Mouse (Mus musculus): ENCODE measurements around the gene Gas1. TPM values are rescaled to one million over a fixed set of nuclear protein-coding genes. Genes with fewer than 3 reads are reported as not detected.

The Gas1 gene
- polyA plus RNA-seq, 1 experiment from 2014 or later, result 25.2 TPM

GRCm38 (mm10) chr13:60187276-60187675 is 10.1 kb upstream of the Gas1 start:
- H3K4me1 ChIP-seq, result no peaks in the 10 kb centered on the region
- H3K36me3 ChIP-seq, result no peaks in the 10 kb centered on the region
- no peak overlapping the region for H3K4me3 ChIP-seq
- H3K27ac ChIP-seq, result no peak overlapping the region
- no peak for ATAC-seq (ENCODE audit: borderline replicate concordance, extremely low read depth, low FRiP score, low TSS enrichment)
- WGBS, result 84% methylated on average over 2 of the region's 2 CpGs
- no peak overlapping the region for H3K9ac ChIP-seq
- H3K4me2 ChIP-seq, result no peak overlapping the region
- no peaks in the 10 kb centered on the region for H3K9me3 ChIP-seq
- H3K27me3 ChIP-seq, result peaks cover 5% of the 10 kb centered on the region; the same call in 1 of the 2 replicates

DNA sequence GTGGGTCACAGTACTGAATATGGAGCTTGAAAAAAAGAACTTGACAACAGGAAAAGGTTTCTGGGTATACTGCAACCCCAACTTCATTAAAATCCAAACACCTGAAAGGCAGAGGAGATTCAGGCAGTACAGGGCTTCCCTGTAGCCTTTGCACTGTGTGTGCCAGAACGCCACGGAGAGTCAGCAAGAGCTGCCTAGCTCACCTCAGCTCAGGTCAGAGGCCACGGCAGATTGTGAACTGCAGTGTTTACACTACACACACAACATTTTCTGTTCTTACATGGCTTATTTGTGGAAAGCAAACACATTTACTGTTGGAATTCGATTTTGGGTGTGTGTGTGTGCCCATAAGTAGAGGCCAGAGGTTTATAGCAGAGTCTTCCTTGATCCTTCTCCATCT is 5.2 kb upstream of the Gas1 start:
- no peaks in the 10 kb centered on the region for H3K9me3 ChIP-seq
- H3K36me3 ChIP-seq, result no peaks in the 10 kb centered on the region
- peaks cover 5% of the 10 kb centered on the region; the same call in 1 of the 2 replicates for H3K4me1 ChIP-seq
- no peak for ATAC-seq (ENCODE audit: borderline replicate concordance, extremely low read depth, low FRiP score, low TSS enrichment)
- H3K4me3 ChIP-seq, result no peak overlapping the region
- no peak overlapping the region for H3K4me2 ChIP-seq
- no peak overlapping the region for H3K27ac ChIP-seq
- 43% methylated on average over 4 of the region's 4 CpGs for WGBS
- no peak overlapping the region for H3K9ac ChIP-seq
- no peaks in the 10 kb centered on the region for H3K27me3 ChIP-seq

DNA sequence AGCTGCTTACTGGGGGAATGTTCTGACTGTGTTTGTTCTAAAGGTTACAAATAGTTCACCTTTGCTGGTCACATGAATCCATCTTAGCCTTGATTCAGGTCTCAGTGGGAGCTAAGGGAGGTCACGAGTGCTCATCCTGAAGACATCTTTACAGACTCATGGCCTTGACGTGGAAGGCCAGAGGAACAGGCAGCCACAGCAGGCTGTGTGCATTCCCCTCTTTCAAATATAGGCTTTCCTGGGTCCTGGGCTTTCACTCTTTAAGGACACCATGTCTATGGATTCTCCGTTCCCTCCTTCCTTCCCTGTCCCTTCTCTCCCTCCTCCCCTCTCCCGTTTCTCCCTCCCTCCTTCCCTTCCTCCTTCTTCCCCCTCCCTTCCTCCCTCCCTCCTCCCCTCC is 2.5 kb upstream of the Gas1 start:
- Histone ChIP-seq H3K9ac (no peak overlapping the region), H3K4me1 (peaks cover 17% of the 10 kb centered on the region; the same call in 1 of the 2 replicates), H3K4me2 (no peak overlapping the region), H3K4me3 (no peak overlapping the region), H3K9me3 (no peaks in the 10 kb centered on the region), H3K27ac (no peak overlapping the region), H3K27me3 (peaks cover 25% of the 10 kb centered on the region; the same call in 1 of the 2 replicates), H3K36me3 (no peaks in the 10 kb centered on the region)
- no peak for ATAC-seq (ENCODE audit: borderline replicate concordance, extremely low read depth, low FRiP score, low TSS enrichment)
- WGBS, result 88% methylated on average over 4 of the region's 4 CpGs

GRCm38 (mm10) chr13:60178416-60178815 is 1.3 kb upstream of the Gas1 start:
- under 1% methylated on average over 15 of the region's 15 CpGs for WGBS
- Histone ChIP-seq H3K4me3 (peak overlapping the region; percentile 63), H3K9ac (peak overlapping the region; percentile 31; the same call in 1 of the 2 replicates), H3K27ac (peak overlapping the region; percentile 79), H3K4me1 (peaks cover 25% of the 10 kb centered on the region), H3K9me3 (no peaks in the 10 kb centered on the region), H3K36me3 (no peaks in the 10 kb centered on the region), H3K4me2 (peak overlapping the region; percentile 92), H3K27me3 (peaks cover 30% of the 10 kb centered on the region; the same call in 1 of the 2 replicates)
- ATAC-seq (ENCODE audit: borderline replicate concordance, extremely low read depth, low FRiP score, low TSS enrichment), result peak; percentile 15; the same call in 1 of the 2 replicates

GRCm38 (mm10) chr13:60177797-60178110 is 589 bp upstream of the Gas1 start:
- Histone ChIP-seq H3K27ac (peak overlapping the region; percentile 79), H3K9me3 (no peaks in the 10 kb centered on the region)
- WGBS, result 0% methylated on average over 13 of the region's 13 CpGs

DNA sequence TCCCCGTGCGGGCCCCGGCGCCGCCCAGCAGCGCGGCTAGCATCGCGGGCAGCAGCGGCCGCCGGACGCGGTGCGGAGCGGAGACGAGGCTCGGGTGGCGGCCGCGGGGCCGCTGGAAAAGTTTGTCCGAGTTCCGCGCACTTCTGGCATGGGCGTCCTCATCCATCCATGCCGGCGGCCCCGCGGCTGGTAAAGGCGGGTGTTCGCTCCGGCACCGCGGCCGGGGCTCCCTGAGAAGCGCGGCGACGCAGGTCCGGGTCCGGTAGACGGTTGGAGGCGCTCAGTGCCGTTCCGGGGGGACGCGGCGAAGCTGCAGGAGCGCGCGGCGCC is 424 bp downstream of the Gas1 start:
- Histone ChIP-seq H3K4me3 (peak overlapping the region; percentile 63), H3K9me3 (no peaks in the 10 kb centered on the region), H3K27ac (peak overlapping the region; percentile 95), H3K27me3 (peaks cover 45% of the 10 kb centered on the region), H3K36me3 (no peaks in the 10 kb centered on the region), H3K4me2 (peak overlapping the region; percentile 92), H3K9ac (peak overlapping the region; percentile 79), H3K4me1 (peaks cover 30% of the 10 kb centered on the region)
- WGBS, result 0% methylated on average over 53 of the region's 53 CpGs
- no peak; the same call in 1 of the 2 replicates for ATAC-seq (ENCODE audit: borderline replicate concordance, extremely low read depth, low FRiP score, low TSS enrichment)

More at GRCm38 (mm10) chr13:60177797-60178110, 589 bp upstream of the Gas1 start:
- no peak for ATAC-seq (ENCODE audit: borderline replicate concordance, extremely low read depth, low FRiP score, low TSS enrichment)
- peaks cover 35% of the 10 kb centered on the region; the same call in 1 of the 2 replicates for H3K27me3 ChIP-seq
- H3K4me3 ChIP-seq, result peak overlapping the region; percentile 63
- H3K4me2 ChIP-seq, result peak overlapping the region; percentile 92
- H3K36me3 ChIP-seq, result no peaks in the 10 kb centered on the region
- H3K9ac ChIP-seq, result peak overlapping the region; percentile 31; the same call in 1 of the 2 replicates
- peaks cover 30% of the 10 kb centered on the region for H3K4me1 ChIP-seq

GRCm38 (mm10) chr13:60176136-60176775 is 909 bp downstream of the Gas1 start:
- under 1% methylated on average over 81 of the region's 82 CpGs for WGBS
- Histone ChIP-seq H3K27me3 (peaks cover 50% of the 10 kb centered on the region), H3K9ac (peak overlapping the region; percentile 79), H3K4me2 (peak overlapping the region; percentile 92), H3K27ac (peak overlapping the region; percentile 95), H3K4me1 (peaks cover 30% of the 10 kb centered on the region), H3K36me3 (no peaks in the 10 kb centered on the region), H3K4me3 (peak overlapping the region; percentile 63), H3K9me3 (no peaks in the 10 kb centered on the region)
- peak; percentile 35 for ATAC-seq (ENCODE audit: borderline replicate concordance, extremely low read depth, low FRiP score, low TSS enrichment)

DNA sequence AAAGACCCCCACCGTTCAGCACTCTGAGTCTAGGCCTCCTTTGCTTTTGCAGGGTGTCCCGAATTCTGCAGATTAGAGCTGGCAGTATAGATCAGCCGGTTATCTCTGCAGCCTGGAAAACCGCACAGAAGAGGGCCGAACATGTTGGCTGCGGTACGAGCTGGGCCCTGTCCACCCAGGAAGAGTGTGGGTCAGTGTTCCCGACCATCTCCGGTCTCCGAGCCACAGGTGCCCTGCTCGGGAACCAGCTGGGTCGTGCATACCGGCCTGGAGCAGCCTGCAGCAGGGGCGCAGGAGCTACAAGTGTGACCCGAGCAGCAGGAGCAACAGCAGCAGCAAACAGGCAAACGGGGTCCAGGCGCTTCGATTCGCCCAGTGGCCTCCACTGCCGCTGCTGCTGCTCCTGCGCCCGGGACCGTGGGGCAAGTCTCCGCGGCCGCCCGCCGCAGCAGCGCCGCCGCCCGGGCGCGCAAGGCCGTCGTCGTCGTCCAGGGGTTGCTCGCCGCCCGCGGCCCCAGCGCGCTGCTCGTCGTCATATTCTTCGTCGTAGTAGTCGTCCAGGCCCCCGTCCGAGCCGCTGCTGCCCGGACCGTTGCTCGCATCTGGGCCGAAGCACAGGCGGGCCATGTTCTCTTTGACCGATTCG is 1.6 kb downstream of the Gas1 start:
- no peaks in the 10 kb centered on the region for H3K9me3 ChIP-seq
- peak overlapping the region; percentile 63 for H3K4me3 ChIP-seq
- H3K9ac ChIP-seq, result peak overlapping the region; percentile 79
- peaks cover 30% of the 10 kb centered on the region for H3K4me1 ChIP-seq
- peaks cover 56% of the 10 kb centered on the region for H3K27me3 ChIP-seq
- H3K4me2 ChIP-seq, result peak overlapping the region; percentile 92
- peak overlapping the region; percentile 95 for H3K27ac ChIP-seq
- WGBS, result 1% methylated on average over 53 of the region's 59 CpGs
- H3K36me3 ChIP-seq, result no peaks in the 10 kb centered on the region
- ATAC-seq (ENCODE audit: borderline replicate concordance, extremely low read depth, low FRiP score, low TSS enrichment), result no peak

- Histone ChIP-seq H3K36me3 (no peaks in the 10 kb centered on the region), H3K4me2 (peak overlapping the region; percentile 92), H3K4me1 (peaks cover 30% of the 10 kb centered on the region), H3K4me3 (peak overlapping the region; percentile 63), H3K9ac (peak overlapping the region; percentile 79), H3K27me3 (peaks cover 60% of the 10 kb centered on the region), H3K9me3 (no peaks in the 10 kb centered on the region), H3K27ac (no peak overlapping the region)
- ATAC-seq (ENCODE audit: borderline replicate concordance, extremely low read depth, low FRiP score, low TSS enrichment), result no peak
- WGBS, result 2% methylated on average over 7 of the region's 7 CpGs
These were observed 2.2 kb downstream of the Gas1 start for GRCm38 (mm10) chr13:60174953-60175352.

DNA sequence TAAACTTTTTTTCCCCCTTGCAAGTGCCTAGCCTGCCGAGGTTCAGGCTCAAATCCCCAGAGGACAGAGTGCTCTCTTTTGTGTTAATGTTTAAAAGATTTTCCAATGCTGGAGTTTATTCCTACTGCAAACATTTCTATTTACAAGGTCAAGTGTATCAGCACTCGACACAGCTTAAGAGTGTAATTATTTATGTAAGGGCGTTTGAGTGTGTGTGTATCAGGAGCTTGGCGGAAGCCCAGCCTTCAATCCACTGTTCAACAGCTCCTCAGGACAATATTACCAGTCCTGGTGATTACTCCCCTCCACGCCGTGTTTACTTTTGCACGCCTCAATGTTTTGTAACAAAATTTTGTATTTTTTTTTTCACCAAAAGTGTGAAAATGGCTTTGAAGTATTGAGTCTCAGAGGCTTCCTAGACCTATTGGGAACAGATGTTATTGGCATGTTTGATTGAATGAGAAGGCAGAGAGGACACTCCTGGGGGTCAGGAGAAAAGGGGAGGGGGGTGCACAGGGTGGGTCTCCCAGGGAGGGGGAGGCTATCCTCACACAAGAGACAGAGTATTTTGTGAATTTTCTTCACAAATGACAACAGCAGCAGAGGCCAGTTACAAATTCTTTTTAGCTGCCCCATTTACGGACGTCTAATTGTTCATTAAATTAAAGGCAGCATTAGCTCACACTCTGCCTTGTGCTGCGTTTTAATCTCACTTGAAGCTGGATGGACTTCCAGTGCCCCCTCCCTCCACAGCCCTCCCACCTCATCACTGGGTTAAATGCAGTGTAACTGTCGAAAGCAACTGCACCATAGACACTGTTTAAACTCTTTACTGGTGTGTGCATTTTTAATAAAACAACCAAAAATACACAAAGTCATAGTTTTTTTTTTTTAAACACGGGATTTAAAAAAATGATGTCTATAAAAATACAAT is 3.3 kb downstream of the Gas1 start:
- Histone ChIP-seq H3K4me3 (0 out of 2 replicates have a peak overlapping the region, but pooled peaks have one; percentile 9), H3K4me1 (peaks cover 28% of the 10 kb centered on the region), H3K9me3 (no peaks in the 10 kb centered on the region), H3K27ac (no peak overlapping the region), H3K4me2 (peak overlapping the region; percentile 92), H3K9ac (no peak overlapping the region), H3K27me3 (peaks cover 71% of the 10 kb centered on the region), H3K36me3 (no peaks in the 10 kb centered on the region)
- WGBS, result 10% methylated on average over 12 of the region's 12 CpGs
- ATAC-seq (ENCODE audit: borderline replicate concordance, extremely low read depth, low FRiP score, low TSS enrichment), result no peak

GRCm38 (mm10) chr13:60173186-60173585 is 4.0 kb downstream of the Gas1 start:
- H3K36me3 ChIP-seq, result no peaks in the 10 kb centered on the region
- no peak overlapping the region for H3K27ac ChIP-seq
- peaks cover 24% of the 10 kb centered on the region for H3K4me1 ChIP-seq
- H3K4me3 ChIP-seq, result no peak overlapping the region
- peaks cover 77% of the 10 kb centered on the region for H3K27me3 ChIP-seq
- 1% methylated on average over 3 of the region's 3 CpGs for WGBS
- no peaks in the 10 kb centered on the region for H3K9me3 ChIP-seq
- ATAC-seq (ENCODE audit: borderline replicate concordance, extremely low read depth, low FRiP score, low TSS enrichment), result no peak
- no peak overlapping the region for H3K9ac ChIP-seq
- no peak overlapping the region for H3K4me2 ChIP-seq
